Mouse (Mus musculus) urinary bladder, postnatal 36 days (tissue): ENCODE measurements at regions not wholly inside any gene's neighbourhood (a gene's known extent, or its start where the extent isn't known, plus 50 kb on each side); places are given as distances from the start of the nearest gene placed in this dataset.

Experiments
- DNase-seq, 2 experiments: peaks; one replicate each; pipeline ENCODE4 v3.0.0; 2022; ENCODE audit warnings: low spot score in 2 of 2, mixed read lengths in 1 of 2

GRCm38 (mm10) chr13:37569051-37569450 lies 209.1 kb upstream of the Rreb1 start:
- DNase-seq = no peak

- no peak for DNase-seq
These were observed 208.7 kb upstream of the Rreb1 start for GRCm38 (mm10) chr13:37569486-37569885.

GRCm38 (mm10) chr13:37572983-37573382 lies 205.2 kb upstream of the Rreb1 start:
- DNase-seq = no peak

- no peak for DNase-seq
These were observed 199.0 kb upstream of the Rreb1 start for GRCm38 (mm10) chr13:37579231-37579630.

- DNase-seq = no peak
These were observed 198.4 kb upstream of the Rreb1 start for GRCm38 (mm10) chr13:37579775-37580174.

- no peak for DNase-seq
These were observed 197.4 kb upstream of the Rreb1 start for GRCm38 (mm10) chr13:37580806-37581205.

GRCm38 (mm10) chr13:37581374-37581773 lies 196.8 kb upstream of the Rreb1 start:
- no peak for DNase-seq

GRCm38 (mm10) chr13:37585476-37585875 lies 192.7 kb upstream of the Rreb1 start:
- no peak for DNase-seq

GRCm38 (mm10) chr13:37586511-37586910 lies 191.7 kb upstream of the Rreb1 start:
- DNase-seq = no peak

GRCm38 (mm10) chr13:37587911-37588310 lies 190.3 kb upstream of the Rreb1 start:
- DNase-seq = no peak

- DNase-seq = no peak
These were observed 189.5 kb upstream of the Rreb1 start for GRCm38 (mm10) chr13:37588528-37589176.

- DNase-seq = no peak
These were observed 186.1 kb upstream of the Rreb1 start for GRCm38 (mm10) chr13:37592149-37592548.

GRCm38 (mm10) chr13:37595196-37595595 lies 183.0 kb upstream of the Rreb1 start:
- DNase-seq = no peak

- DNase-seq = no peak
These were observed 180.6 kb upstream of the Rreb1 start for GRCm38 (mm10) chr13:37597575-37597974.

- DNase-seq = no peak
These were observed 179.9 kb upstream of the Rreb1 start for GRCm38 (mm10) chr13:37598165-37598775.

- no peak for DNase-seq
These were observed 178.5 kb upstream of the Rreb1 start for GRCm38 (mm10) chr13:37599679-37600078.

GRCm38 (mm10) chr13:37600172-37600571 lies 178.0 kb upstream of the Rreb1 start:
- DNase-seq = no peak

GRCm38 (mm10) chr13:37601068-37601467 lies 177.1 kb upstream of the Rreb1 start:
- no peak for DNase-seq

GRCm38 (mm10) chr13:37602256-37602655 lies 175.9 kb upstream of the Rreb1 start:
- DNase-seq = no peak

GRCm38 (mm10) chr13:37603226-37603994 lies 174.8 kb upstream of the Rreb1 start:
- DNase-seq = peak in 1 of 2 experiments; percentile 11

- no peak for DNase-seq
These were observed 171.9 kb upstream of the Rreb1 start for GRCm38 (mm10) chr13:37606250-37606649.

- no peak for DNase-seq
These were observed 169.1 kb upstream of the Rreb1 start for GRCm38 (mm10) chr13:37609085-37609484.

GRCm38 (mm10) chr13:37611387-37611786 lies 166.8 kb upstream of the Rreb1 start:
- DNase-seq = no peak
